Mouse (Mus musculus): ENCODE results near the gene Wfdc3.

Gene Wfdc3

DNA sequence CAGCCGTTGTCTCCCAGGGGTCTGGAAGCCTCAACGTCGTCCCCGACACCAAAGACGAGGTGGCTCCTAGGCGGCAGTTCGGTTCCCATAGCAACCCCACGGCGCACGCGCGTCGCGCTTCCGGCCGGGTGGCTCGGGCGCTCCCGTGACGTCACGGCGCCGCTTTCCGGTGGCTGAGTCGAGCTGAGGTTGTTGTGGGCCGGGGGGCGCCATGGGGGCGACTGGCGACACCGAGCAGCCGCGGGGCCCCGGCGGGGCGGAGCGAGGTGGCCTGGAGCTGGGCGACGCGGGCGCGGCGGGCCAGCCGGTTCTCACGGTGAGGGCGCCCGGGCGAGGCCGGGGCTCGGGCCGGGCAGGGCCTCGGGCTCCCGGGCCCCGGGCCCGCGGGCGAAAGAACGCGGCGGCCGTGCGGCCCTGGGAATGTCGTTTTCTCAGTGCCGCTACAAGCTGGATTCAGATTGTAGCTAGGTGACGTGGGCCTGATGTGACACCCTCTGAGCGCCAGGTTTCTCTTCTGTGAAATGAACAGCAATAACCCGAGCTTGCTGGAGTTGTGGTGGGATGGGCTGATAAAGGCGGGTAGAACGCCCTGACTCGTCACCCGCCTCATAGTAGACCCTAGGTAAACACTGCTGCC lies at the start of gene Wfdc3, which contains the start of gene Dnttip1:
TSS of gene Wfdc3 (minus strand) at position 89 of the 637 bp plus-strand sequence.
TSS of gene Dnttip1 (plus strand) at position 141 of the 637 bp plus-strand sequence.
- peak; percentile 92 to 98 for DNase-seq (ENCODE audit: low spot score in 2 of 2)

DNA sequence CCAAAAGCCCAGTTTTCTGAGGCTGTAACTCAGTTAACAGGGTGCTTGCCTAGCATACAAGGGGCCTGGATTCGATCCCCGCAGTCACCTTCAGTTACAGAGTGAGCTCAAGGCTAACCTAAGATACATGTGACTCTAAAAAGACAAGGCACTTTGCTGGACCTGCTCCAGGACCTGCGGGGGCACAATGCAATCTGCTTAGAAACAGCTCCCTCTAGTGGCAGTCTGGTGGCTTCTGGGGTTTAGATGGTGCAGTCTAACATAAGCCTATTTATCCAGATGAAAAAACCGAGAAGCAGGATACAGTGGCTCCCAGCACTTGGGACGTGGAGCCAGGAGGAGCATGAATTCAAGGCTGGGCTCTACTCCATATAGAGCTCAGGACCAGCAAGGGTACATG lies 48.6 kb upstream of the Wfdc3 start:
- DNase-seq (ENCODE audit: low spot score in 2 of 2) = peak; percentile 83 to 89

DNA sequence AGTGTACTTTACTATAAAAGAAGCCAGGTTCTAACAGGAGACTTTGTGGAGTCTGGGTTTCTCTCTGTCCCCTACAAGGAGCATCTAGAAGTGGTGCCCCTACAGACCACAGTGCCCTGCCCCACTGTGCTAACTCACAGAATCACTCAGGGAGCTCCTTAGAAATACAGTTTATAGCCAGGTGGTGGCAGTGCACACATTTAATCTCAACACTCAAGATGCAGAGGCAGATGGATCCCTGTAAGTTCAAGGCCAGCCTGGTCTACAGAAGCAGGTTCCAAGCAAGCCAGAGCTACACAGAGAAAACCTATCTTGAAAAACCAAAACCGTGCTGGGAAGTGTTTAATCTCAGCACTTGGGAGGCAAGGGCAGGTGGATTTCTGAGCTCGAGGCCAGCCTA lies 48.0 kb upstream of the Wfdc3 start:
- DNase-seq (ENCODE audit: low spot score in 2 of 2) = no peak

DNA sequence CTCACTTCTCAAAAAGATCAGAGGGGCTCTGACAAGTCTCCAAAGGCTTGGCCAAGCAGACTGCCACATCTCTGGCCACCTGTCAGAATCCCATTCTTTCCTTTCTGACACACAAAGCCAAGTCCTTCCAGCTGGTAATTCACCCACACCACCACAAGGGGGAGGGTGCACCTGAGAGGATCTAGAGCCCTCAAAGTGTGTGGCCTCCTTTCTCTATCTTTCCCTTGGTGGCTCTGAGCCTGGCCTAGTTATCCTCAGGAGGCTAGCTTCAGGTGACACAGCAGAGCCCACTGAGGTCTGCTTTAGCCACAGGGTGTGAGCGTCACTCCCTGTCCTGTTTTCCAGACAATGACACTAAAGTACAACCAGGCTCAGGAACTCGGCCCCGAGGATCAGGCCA lies 47.5 kb upstream of the Wfdc3 start:
- DNase-seq (ENCODE audit: low spot score in 2 of 2) = peak; percentile 73 to 87

DNA sequence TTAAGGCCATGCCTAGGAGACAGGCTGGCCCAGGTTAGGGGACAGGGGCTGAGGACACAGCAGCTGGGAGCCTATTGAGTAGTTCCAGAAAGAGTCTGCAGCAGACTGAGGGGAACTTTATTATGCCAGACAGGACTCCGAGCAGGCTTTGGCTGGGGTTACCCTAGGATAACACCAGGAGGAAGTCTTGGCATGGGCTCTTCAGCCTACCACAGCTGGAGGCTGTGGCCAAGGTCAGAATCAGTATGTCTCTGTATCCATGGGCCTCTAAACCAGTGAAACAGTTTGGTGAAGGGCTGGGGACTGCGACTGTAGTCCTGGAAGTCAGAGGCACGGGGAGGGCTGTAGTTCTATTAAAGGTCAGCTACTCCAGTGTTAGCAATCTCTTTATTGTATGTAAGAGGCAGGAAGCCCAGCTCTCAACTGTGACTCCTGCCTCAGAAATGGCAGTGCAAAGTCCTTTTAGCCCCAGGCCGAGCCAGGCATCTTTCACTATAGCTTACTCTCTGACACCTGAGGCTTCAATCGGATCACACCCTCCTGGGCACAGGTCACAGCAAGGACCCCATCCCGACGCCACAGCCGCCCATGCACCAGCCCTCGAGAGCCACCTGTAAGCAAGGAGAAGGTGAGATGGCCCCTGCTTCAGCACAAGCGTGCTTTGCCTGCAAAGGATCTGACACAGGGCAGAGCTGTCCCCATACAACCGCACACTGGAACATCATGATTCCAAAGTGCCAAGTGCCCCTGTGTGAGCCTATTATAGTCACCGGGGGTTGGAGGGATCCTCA lies 46.9 kb upstream of the Wfdc3 start:
- DNase-seq (ENCODE audit: low spot score in 2 of 2) = no peak

DNA sequence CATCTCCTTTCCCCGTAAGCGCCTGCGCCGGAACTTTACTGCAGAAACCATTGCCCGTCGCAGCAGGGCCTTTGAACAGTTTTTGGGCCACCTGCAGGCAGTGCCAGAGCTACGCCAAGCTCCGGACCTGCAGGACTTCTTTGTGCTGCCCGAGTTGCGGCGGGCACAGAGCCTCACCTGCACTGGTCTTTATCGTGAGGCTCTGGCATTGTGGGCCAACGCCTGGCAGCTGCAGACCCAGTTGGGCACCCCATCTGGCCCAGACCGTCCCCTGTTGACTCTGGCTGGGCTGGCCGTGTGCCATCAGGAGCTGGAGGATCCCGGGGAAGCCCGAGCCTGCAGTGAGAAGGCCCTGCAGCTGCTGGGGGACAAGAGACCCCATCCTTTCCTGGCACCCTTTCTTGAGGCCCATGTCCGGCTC lies 46.1 kb upstream of the Wfdc3 start:
- no peak for DNase-seq (ENCODE audit: low spot score in 2 of 2)

DNA sequence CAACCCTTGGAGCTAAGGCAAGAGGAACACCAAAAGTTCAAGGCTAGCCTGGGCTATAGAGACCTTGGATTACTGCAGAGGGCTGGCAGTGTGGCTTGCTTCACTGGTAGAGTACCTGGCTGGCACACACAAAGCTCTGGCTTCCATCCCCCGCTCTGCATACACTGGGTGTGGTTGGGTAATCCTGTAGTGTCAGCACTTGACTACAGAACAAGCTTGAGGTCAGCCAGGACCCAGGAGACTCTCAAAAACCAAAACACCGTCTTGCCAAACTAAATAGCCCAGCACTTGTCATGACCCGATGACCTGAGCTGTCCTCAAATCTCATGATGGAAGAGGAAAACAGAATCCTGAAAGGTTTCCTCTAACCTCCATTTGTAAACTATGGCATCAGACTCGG lies 44.7 kb upstream of the Wfdc3 start:
- no peak for DNase-seq (ENCODE audit: low spot score in 2 of 2)

DNA sequence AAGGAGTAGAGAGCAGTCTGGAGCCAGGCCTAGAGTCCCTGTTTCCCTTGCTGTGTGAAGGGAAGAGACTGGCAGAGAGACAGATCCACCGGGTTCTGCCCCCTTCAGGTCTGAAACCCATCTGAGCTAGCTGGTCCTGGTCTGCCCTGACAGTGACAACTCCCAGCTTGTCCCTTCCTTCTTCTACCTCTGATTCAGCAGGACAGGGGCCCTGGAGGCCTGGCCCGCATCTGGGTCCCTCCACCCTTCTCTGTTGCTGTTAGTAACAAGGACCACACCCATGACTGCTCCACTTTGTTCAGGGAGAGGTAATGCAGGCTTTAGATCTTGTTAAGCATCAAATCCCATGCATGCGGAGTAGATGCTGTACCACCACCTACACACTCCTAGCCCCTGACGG lies 42.7 kb upstream of the Wfdc3 start:
- DNase-seq (ENCODE audit: low spot score in 2 of 2) = no peak

DNA sequence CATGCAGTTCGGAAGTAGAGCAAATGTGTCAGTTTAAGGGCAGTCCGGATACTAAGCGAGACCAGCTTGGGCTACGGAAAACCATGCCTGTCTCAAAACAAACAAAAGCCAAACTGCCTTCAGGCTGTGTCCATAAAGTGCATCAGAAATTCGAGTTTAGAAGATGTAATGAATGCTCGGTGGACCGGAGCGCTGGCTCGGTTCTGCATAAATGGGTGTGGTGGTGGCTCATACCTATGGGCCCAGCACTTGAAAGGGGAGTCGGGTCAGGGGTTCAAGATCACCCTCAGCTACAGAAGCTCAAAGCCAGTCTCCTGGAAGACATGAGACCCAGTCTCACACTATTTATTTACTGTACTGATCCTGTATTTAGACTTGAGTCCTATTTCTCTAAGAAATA lies 42.0 kb upstream of the Wfdc3 start:
- no peak for DNase-seq (ENCODE audit: low spot score in 2 of 2)

DNA sequence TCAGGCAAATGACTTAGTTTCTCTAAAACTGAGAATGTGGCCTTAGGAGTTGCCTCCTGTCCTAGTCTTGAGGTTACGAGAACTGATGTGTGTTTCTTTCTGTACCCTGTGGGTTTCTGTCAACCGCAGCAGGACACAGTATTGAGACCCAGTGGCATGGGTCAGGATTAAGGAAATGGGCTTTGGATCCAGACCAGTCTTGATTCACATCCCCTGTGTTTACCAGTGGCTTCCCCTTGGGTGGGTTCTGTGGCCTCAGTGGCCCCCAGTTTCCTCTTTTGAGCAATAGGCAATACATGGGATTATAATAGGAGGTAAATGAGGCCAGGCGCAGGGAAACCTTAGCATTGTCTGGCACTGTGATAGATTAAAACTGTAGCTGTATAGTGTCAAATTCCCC lies 41.3 kb upstream of the Wfdc3 start:
- DNase-seq (ENCODE audit: low spot score in 2 of 2) = no peak

DNA sequence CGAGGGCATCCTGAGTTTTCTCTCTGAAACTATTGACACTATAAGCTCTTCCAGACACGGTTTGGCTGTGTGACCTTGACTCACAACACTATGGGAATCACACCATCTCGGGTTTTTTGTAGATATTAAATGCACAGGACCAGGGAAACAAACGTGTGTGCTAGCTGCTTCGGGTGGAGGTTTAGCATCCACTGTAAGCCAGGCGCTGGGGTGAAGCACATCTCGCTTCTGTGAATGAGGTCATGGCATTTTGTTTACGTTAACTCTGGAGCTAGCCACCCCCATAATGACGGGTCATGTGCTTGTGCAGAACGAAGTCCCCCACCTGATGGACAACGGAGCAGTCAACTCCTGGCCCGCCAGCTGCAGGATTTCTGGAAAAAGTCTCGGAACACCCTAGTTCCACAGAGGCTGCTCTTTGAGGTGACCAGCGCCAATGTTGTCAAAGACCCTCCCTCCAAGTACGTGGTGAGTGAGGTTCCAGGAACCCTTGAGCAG lies 40.7 kb upstream of the Wfdc3 start:
- no peak for DNase-seq (ENCODE audit: low spot score in 2 of 2)

DNA sequence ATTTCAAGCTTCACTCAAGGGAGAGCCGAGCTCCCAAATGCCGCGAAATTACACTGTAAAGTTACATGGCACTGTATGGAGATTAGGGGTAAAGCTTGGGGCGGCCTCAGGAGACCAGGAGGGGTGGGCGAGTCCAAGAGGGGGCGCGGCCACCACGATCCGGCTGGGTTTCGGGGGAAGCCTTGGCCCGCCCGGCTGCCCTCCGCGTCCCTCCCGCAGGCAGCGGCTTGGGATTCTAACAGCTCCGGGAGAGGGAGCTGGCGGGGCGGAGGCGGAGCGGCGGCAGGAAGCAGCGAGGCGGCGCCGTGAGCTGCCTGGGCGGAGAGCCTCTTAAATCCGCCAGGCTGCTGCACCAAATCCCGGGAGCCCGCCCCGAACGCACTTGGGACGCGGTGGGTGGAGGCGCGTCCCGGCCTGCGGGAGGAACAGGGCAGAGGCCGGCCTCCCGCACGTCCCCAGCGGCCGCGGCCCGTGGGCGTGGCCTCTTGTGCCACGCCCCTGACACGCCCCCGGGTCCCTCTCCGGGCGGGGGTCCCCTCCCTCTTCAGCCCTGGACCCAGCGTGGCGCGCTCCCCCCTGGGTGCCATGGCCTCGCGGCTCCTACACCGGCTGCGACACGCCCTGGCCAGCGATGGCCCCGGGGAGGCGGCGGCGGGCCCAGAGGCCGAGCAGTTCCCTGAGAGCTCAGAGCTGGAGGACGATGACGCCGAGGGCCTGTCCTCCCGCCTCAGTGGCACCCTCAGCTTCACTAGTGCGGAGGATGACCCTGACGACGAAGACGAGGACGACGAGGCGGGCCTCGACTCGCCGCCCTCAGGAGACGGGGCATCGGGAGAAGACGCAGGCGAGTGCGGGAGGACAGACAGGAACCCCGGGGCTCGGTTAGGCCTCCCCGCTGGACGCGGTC lies 40.0 kb upstream of the Wfdc3 start, which contains the start of gene Snx21:
TSS of gene Snx21 (plus strand) at position 343 of the 907 bp plus-strand sequence.
- DNase-seq (ENCODE audit: low spot score in 2 of 2) = peak; percentile 71 to 84

DNA sequence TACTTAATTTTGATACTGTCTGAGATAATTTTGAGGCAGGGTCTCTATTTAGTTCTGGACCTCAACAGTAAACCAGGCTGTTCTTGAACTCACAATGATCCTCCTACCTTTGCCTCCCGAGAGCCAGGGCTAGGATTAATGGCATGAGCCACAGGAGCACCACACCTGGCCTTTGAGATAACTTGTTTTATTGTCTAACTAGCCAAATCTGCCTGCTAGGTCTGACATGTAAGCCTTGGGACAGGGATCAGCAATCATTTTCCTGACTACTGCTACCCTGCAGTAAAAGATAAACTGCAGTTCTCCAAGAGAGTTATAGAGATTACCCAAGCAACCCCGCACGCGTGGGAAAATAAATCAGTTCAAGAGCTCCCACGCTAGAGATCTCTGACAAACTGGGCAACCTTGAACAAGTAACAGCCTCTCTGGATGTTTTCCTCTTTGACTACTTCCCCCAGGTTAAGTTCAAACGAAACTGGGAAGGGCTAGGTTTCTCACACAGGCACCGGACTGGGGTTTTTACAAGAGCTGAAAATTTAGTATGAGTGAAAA lies 39.2 kb upstream of the Wfdc3 start:
- DNase-seq (ENCODE audit: low spot score in 2 of 2) = no peak

DNA sequence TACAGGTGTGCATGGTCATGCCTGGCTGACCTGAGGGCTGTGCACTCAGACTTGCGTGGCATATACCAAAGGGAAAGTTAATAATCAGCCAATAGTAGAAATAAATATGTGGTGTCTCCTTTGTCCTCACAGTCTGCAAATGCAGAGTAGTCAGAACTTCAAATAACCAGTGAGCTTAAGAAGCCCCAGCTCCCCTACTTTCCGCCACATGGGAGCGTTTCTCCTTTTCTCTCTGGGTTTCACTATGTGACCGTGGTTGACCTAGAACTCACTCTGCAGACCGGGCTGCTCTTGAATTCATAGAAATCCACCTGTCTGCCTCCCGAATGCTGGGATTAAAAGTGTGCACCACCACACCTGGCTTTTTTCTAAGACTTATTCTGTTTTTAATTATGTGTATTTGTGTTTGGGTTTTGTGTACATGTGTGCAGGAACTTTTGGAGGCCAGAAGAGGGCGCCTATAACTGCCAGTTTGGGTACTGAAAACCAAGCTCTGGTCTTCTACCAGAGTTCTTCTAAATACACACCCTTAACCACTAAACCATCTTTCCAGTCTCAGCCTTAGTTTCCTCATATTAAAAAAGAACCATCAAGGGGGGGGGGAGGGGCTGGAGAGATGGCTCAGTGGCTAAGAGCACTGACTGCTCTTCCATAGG lies 38.3 kb upstream of the Wfdc3 start:
- DNase-seq (ENCODE audit: low spot score in 2 of 2) = no peak

DNA sequence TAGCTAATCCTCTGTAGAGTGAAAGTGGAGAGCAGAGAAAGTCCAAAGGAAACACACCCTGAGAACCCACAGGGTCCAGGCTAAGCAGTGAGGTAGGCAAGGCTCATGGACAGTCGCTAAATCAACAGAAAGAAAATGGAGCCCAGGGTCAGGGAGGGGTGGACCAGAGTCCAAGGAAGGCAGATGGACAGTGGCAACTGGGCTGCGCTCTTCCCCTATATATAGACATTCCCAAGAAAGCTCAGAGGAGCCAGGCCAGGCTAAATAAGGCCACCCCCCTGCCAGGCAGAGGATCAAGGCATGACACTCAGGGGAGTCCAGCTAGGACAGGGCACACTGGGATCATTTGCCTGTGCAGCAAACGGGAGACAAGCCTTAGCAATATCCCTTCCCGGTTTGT lies 36.1 kb upstream of the Wfdc3 start:
- no peak for DNase-seq (ENCODE audit: low spot score in 2 of 2)

DNA sequence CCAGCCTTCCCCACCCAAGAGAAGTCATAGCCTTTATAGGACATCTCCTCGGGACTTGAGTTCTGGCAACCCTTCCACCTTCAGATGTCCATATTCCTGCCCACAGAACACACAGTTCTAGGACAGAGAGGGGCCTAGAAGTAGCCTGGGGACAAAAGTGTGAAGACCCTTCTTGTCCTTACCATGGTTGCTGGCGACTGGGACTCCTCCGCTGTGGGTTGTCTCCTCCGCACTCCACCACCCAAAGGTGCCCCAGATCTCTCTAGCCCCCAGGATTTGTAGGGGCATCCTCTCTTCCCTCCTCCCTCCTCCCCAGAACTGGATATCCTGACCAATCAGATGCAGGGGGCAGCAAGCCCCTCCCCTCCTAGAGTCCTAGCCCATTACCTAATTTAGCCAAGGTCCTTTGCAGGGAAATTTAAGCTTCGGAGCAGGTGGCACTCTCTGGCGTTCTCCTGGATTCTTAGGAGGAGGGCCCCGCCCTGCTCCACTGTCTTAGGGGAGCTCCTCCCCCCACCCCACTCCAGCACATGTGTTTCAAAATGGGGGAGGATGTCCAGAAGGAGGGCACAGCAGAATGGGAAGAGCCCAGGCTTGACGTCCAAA lies 33.9 kb upstream of the Wfdc3 start, which contains the start of gene Tnnc2:
TSS of gene Tnnc2 (minus strand) at position 487 of the 606 bp plus-strand sequence.
- no peak for DNase-seq (ENCODE audit: low spot score in 2 of 2)

DNA sequence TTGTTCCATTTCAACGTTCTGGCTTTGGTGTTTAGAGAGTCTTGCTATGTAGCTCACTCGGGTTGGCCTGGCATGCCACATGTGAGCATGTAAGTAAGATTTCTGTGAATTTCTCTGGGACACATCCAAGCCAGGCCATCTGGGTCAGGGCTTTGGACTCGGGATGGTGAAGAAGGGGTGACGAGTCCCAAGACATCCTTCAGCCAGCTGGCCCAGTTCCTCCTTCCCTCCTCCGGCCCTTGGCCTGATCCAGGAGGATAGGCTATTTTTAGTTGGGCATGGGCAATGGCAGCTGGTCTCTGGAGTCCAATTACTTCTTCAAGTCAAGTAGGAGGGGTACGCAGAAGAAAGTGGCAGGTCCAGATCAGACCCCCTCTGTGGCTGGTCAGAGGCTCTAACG lies 33.1 kb upstream of the Wfdc3 start:
- no peak for DNase-seq (ENCODE audit: low spot score in 2 of 2)

DNA sequence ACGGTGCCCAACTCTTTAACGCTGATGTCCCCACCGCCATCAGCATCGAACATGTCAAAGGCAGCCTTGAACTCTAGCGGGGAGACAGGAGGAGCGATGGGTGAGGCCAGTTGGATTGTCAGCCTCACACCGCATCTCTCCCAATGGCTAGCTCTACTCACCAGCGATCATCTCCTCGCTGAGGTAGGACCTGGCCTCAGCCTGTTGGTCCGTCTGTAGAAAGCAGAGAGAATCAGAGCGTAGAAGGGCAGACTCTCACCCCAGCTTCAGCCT lies 32.2 kb upstream of the Wfdc3 start:
- no peak for DNase-seq (ENCODE audit: low spot score in 2 of 2)

DNA sequence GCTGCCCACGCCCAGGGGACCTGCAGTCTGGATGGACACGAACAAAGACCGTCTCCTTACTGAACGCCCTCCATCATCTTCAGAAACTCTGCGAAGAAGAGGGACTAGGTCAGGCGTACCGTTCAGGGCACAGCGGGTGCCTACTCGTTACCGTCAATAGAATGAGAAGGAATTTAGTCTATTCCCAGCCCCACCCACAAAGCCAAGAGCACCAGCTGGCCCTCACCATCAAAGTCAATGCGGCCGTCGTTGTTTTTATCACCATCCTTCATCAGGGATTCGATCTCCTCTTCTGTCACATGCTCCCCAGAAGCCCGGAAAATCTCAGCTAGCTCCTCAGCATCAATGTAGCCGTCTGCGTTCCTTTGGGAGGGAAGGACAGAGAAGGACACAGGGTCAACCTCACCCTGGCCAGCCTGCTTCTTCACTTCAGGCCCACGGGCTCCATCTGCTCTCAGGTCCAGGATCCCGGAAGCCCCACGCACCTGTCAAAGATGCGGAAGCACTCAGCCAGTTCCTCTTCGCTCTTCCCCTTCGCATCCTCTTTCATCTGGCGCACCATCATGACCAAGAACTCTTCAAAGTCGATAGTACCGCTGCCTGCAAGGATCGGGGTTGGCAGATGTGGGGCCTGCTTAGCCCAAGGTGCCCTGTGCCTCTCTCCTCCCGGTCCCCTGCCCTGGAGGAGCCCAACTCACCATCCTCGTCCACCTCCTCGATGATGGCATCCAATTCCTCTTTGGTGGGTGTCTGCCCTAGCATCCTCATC lies 31.7 kb upstream of the Wfdc3 start:
- DNase-seq (ENCODE audit: low spot score in 2 of 2) = no peak

DNA sequence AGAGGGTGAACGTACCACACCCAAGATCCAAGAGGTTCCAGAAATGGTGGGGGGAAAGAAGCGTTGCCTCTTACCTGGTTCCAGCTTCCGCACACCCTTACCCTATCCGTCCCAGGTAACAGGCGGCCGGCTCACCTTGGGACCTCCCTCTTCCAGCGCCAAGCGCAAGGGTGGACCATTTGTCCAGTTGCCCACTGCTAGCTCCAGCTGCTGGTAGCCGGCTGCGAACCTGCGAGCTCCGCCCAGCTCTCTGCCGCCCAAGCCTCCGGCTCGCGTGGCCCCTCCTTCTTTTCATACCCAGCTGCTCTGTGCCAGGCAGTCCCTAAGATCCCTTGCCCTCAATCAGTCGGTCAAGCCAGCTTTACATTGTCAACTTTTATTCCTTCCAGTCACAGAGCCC lies 31.1 kb upstream of the Wfdc3 start:
- no peak for DNase-seq (ENCODE audit: low spot score in 2 of 2)
